Mouse (Mus musculus) E14TG2a.4 (cell line): ENCODE measurements at regions not wholly inside any gene's neighbourhood (a gene's known extent, or its start where the extent isn't known, plus 50 kb on each side); places are given as distances from the start of the nearest gene placed in this dataset.

Experiments used
- H3K27me3 ChIP-seq: 2 replicates; pipeline ENCODE4 v1.6.1; 2014; ENCODE audit warnings: low read length, control low read depth; ENCODE audit not compliant: insufficient read depth
- H3K36me3 ChIP-seq: 2 replicates; pipeline ENCODE4 v1.6.1; 2014; ENCODE audit warnings: low read length, control low read depth; ENCODE audit not compliant: insufficient read depth
- H3K4me1 ChIP-seq: replicated peaks from 2 replicates; pipeline ENCODE4 v1.6.1; 2014; ENCODE audit warnings: low read depth, low read length, control low read depth
- H3K4me3 ChIP-seq: replicated peaks from 2 replicates; pipeline ENCODE4 v1.5.1; 2014; ENCODE audit warnings: mild to moderate bottlenecking, low read length
- H3K9me3 ChIP-seq: 2 replicates; pipeline ENCODE4 v1.6.1; 2014; ENCODE audit warnings: low read length, control low read depth
- CTCF ChIP-seq: conservative IDR thresholded peaks from 2 replicates; pipeline ENCODE4 v1.5.1; 2014; ENCODE audit warnings: low read length
- NANOG ChIP-seq: IDR thresholded peaks from 2 replicates; pipeline ENCODE4 v1.6.1; 2014; ENCODE audit warnings: borderline replicate concordance, low read length, mixed read lengths
- POU5F1 ChIP-seq: IDR thresholded peaks from 2 replicates; pipeline ENCODE4 v1.6.1; 2014; ENCODE audit warnings: low read length, borderline replicate concordance

DNA sequence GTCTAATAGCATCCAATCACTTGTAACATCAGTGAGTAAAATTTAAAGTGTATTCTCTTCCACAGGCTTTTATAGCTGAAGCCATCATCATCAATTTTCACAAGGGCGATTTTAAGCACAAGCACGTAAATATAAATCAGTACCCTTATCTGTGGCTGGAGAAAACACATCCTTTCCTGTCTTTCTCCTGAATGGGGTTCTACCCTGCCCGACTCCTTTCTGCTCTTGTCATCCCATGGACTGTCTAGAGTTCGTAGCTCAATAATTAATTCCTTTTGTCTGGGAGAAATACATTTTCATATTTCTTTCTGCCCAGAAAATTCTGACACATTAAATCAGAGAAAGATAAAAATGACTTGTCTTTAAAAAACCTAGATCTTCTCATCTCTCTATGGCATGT lies 482.7 kb upstream of the Gpc5 start:
- Histone ChIP-seq H3K9me3 (no peaks in the 10 kb centered on the region), H3K36me3 (no peaks in the 10 kb centered on the region), H3K4me1 (no peaks in the 10 kb centered on the region), H3K4me3 (no peak overlapping the region), H3K27me3 (no peaks in the 10 kb centered on the region)
- TF ChIP-seq CTCF (no peak), NANOG (no peak), POU5F1 (no peak)

DNA sequence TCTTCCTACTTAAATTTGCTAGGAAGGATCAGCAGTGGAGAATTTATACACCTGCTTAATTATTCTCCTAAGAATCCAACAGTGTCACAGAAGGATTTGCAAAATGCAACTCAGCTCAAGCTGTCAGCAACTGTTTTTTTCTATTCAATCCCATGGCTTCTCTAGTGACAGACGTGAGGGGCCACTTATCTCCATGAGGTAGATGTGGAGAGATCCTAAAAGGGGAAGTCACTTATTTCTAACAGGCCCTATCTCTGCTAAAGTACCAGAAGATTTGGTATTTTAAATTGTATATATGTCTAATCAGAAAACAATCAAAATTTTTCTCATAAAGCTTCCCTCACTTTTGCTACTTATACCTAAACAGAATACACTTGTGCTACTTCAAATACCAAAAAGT lies 479.6 kb upstream of the Gpc5 start:
- TF ChIP-seq NANOG = no peak
- no peak for TF ChIP-seq CTCF
- no peak for TF ChIP-seq POU5F1
- Histone ChIP-seq H3K9me3 (no peaks in the 10 kb centered on the region), H3K27me3 (no peaks in the 10 kb centered on the region), H3K4me1 (no peaks in the 10 kb centered on the region), H3K4me3 (no peak overlapping the region), H3K36me3 (no peaks in the 10 kb centered on the region)

DNA sequence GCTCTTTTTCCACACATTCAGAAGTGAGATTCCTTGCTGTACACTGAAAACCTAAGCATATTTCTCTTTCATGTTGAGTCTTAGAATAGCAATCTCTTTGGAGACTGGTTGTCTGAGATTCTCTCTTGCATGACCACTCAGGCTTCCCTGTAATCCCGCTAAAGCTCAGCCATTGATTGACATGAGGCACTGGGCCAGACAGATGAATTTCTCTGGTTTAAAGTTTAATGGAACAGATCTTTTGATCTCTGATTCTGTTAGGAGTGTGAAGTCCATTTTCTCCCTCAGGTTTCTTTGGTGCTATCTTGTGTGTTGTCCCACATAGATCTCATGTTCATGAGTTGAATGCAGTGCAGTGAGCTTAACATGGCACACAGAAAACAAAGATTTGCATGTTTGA lies 435.4 kb upstream of the Gpc5 start:
- no peaks in the 10 kb centered on the region for H3K27me3 ChIP-seq
- TF ChIP-seq CTCF = no peak
- no peak for TF ChIP-seq NANOG
- TF ChIP-seq POU5F1 = no peak
- no peaks in the 10 kb centered on the region for H3K9me3 ChIP-seq
- no peaks in the 10 kb centered on the region for H3K36me3 ChIP-seq
- no peaks in the 10 kb centered on the region for H3K4me1 ChIP-seq
- no peak overlapping the region for H3K4me3 ChIP-seq

DNA sequence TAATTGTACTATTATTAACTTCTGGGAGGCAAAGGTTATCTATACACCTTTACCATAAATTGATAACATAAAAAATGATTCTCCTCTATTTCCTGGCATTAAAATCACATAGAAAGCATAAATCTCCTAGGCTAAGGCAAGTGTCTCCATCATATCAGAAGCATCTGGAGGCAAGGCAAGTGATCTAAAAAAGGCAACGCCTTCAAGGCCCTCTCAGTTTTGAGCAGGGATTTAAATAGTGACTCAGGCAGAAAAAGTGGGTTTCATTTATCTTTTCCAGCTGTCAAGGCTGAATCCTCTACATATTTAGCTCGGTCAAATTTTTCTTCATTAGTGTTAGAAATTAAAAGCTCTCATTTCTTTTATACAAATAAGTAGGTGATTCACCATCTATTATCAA lies 430.0 kb upstream of the Gpc5 start:
- no peaks in the 10 kb centered on the region for H3K27me3 ChIP-seq
- H3K9me3 ChIP-seq = peaks cover 5% of the 10 kb centered on the region; the same call in 1 of the 2 replicates
- H3K36me3 ChIP-seq = no peaks in the 10 kb centered on the region
- no peaks in the 10 kb centered on the region for H3K4me1 ChIP-seq
- TF ChIP-seq POU5F1 (no peak), NANOG (no peak), CTCF (no peak)
- H3K4me3 ChIP-seq = no peak overlapping the region

DNA sequence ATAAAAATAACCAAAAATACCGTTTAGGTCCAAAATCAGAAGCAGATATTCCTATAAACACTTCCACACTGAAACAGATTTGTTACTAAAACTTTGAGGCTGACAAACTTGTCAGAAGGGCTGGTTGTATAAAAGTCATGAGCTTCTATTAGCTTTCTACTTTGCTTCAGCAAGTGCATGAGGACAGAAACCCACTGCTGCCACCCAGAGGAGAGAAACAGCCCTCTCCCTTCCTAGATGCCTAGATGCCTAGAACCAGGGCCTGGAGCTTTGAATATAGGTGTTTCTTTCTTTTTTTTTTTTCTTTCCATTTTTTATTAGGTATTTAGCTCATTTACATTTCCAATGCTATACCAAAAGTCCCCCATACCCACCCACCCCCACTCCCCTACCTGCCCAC lies 406.9 kb upstream of the Gpc5 start:
- TF ChIP-seq CTCF (0 out of 2 replicates have a peak, but pooled peaks have one; percentile 11), POU5F1 (no peak)
- Histone ChIP-seq H3K27me3 (no peaks in the 10 kb centered on the region), H3K4me1 (no peaks in the 10 kb centered on the region), H3K9me3 (no peaks in the 10 kb centered on the region), H3K36me3 (no peaks in the 10 kb centered on the region), H3K4me3 (no peak overlapping the region)

DNA sequence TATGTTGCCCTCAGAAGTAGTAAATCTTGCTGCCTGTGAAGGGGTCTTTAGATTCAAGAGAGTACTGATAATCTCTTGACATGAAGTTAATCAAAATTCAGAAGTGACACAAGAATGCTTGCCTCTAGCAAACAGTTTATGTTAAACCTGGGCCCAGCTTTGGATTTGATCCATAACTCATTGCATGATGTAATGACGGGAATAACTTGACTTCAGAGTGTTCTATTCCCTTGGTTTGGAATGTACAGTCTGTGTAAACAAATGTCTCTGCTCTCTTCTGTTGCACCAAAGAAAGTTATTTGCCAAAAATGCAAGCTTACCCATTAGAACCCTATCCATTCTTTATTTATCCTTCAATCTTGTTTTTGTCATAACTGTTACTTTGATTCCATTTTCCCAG lies 397.1 kb upstream of the Gpc5 start:
- Histone ChIP-seq H3K4me3 (no peak overlapping the region), H3K4me1 (no peaks in the 10 kb centered on the region), H3K9me3 (no peaks in the 10 kb centered on the region; the same call in 1 of the 2 replicates), H3K27me3 (no peaks in the 10 kb centered on the region), H3K36me3 (no peaks in the 10 kb centered on the region)
- TF ChIP-seq NANOG (no peak), POU5F1 (no peak), CTCF (no peak)

DNA sequence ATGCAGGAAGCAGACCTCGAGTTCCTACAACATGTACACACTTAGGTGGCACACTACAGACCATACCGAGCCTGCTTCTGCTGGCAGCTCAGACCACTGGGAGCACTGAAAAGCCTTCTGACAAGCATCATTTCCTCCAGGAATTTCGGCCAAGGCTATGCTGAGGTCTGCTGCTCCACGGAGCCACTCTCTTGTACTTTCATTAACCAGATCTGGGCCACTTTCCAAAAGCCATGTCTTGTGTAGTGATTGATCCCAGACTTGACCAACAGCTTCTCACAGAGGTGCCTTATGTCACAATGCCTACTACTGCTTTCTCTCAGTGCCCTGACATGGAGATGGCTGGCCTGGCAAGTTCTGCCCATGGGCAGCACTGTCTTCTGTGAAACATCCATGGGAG lies 394.5 kb upstream of the Gpc5 start:
- Histone ChIP-seq H3K36me3 (no peaks in the 10 kb centered on the region), H3K4me1 (no peaks in the 10 kb centered on the region), H3K27me3 (no peaks in the 10 kb centered on the region), H3K9me3 (peaks cover 18% of the 10 kb centered on the region), H3K4me3 (no peak overlapping the region)
- no peak for TF ChIP-seq CTCF
- no peak for TF ChIP-seq POU5F1
- TF ChIP-seq NANOG = no peak

DNA sequence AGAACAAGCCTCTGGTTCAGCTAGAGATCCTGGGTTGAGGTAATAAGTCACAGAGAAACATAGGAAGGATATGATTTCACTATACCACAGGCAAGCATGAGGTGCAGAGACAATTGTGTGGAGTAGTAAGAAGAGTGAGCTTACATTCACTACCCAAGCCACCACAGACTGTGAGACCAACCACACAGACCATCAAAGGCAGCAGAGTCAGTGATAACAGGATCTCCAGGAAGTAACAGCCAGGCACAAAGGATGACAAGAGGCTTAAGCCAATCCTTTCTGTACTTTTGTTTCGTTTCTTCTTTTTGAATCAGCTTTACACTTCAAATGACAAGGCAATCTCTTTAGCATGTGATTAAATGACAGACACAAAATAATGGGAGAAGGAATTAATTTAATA lies 368.9 kb upstream of the Gpc5 start:
- no peaks in the 10 kb centered on the region for H3K36me3 ChIP-seq
- H3K27me3 ChIP-seq = no peaks in the 10 kb centered on the region
- peaks cover 11% of the 10 kb centered on the region for H3K9me3 ChIP-seq
- H3K4me1 ChIP-seq = no peaks in the 10 kb centered on the region
- no peak overlapping the region for H3K4me3 ChIP-seq
- no peak for TF ChIP-seq NANOG
- no peak for TF ChIP-seq POU5F1

DNA sequence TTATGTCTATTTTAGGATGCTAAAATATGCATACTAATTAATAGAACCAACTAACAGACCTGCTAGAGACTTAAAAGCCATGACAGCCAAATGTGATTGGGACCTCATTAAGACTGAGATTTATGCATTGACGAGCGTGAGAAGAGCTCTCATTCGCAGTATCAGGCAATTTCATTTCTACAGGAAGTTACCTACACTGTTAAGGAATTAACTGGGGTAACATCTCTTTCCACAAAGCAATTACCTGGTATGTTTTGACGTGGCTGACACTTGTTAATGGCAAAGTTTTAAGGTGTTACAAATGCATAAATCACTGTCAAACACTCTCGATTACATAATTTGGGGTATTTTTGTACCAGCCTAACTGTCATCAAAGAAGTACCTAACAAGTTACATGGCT lies 324.7 kb upstream of the Gpc5 start:
- Histone ChIP-seq H3K36me3 (no peaks in the 10 kb centered on the region), H3K9me3 (no peaks in the 10 kb centered on the region), H3K4me3 (no peak overlapping the region), H3K27me3 (no peaks in the 10 kb centered on the region), H3K4me1 (no peaks in the 10 kb centered on the region)
- TF ChIP-seq CTCF (no peak), NANOG (no peak), POU5F1 (no peak)

DNA sequence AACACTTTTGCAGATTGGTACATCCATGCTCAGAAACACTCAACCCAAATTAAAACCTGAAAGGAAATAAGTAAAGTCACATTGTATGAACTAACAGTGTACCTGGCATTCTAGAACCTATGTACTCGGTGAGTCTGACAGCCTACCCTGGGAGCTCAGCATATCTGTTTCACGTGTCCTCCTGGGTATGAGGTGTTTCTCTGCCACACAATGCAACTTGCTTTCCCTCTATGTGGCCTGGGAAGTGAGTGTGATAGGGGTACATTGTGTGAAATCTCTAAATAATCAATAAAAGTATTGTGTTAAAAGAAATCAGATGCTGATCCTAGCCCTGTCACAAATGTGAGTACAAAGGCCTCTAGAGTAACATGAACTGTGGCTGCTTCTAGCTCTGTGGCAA lies 315.3 kb upstream of the Gpc5 start:
- Histone ChIP-seq H3K4me3 (no peak overlapping the region), H3K36me3 (no peaks in the 10 kb centered on the region), H3K4me1 (no peaks in the 10 kb centered on the region), H3K9me3 (no peaks in the 10 kb centered on the region), H3K27me3 (no peaks in the 10 kb centered on the region)
- TF ChIP-seq POU5F1 (no peak), CTCF (no peak), NANOG (no peak)
